Mouse (Mus musculus): ENCODE measurements around the gene Rbm31y.
"Not testable (repeated sequence)": the region's sequence is repeated elsewhere in the genome, so short reads cannot be mapped to it uniquely, and the experiment has no call there.

The Rbm31y gene
- long read RNA-seq, experiment 1 = 0 reads
- long read RNA-seq, experiment 2 = 0 reads

GRCm38 (mm10) chrY:17400461-17400860 lies at the start of gene Rbm31y:
Gene Rbm31y, plus strand, starts transcription at chrY:17400761.
- intact Hi-C loops (cut with DNase I) = not testable (repeated sequence)
